Mouse (Mus musculus): ENCODE results near the gene Kcnab3.

GRCm38 (mm10) chr11:69331929-69332405, 5.9 kb downstream of the Kcnab3 start:
- TF ChIP-seq CTCF (IDR thresholded peaks at IDR 0.05; ENCODE audit: low read depth) (no peak), EP300 (IDR thresholded peaks at IDR 0.05; ENCODE audit: low read depth) (no peak)

All from liver, postnatal 0 days (tissue).